In genomic region chr1:191527089-191527488, GRCm38 (mm10) we compare ENCODE assay signal across 13 mouse cellular contexts. TPM values are rescaled to one million over a fixed set of nuclear protein-coding genes. Genes with fewer than 3 reads are reported as not detected.
DNase-seq lines count a peak whose midpoint lies in the region; ATAC-seq and TF ChIP-seq lines count a peak whose summit lies in the region.
"Had no signal": no experiment of that assay in that cellular context is flagged by ENCODE, and none has a peak within 500 bp of the region (broad histone marks: within the 10 kb centered on the region; RNA-seq: fewer than 3 reads in every experiment).

No protein-coding gene starts in this region.

- no peak for ATAC-seq in forebrain, embryonic 14.5 days
- no peak for ATAC-seq in forebrain, embryonic 11.5 days (replicated peaks; ENCODE audit: low FRiP score)
- peak; percentile 49; the same call in 1 of the 2 replicates for ATAC-seq in lung, embryonic 14.5 days (ENCODE audit: insufficient read depth)
- 0 out of 2 replicates have a peak, but pooled peaks have one; percentile 19 for ATAC-seq in liver, embryonic 16.5 days (ENCODE audit: low read depth)
- ATAC-seq: activated CD4-positive, CD25-positive, alpha-beta regulatory T cell, adult 4 months; forebrain, embryonic 15.5 days had no signal

- H3K4me1 ChIP-seq in forebrain, embryonic 14.5 days (ENCODE audit: control insufficient read depth, insufficient read depth, low read length) = no peaks in the 10 kb centered on the region
- no peaks in the 10 kb centered on the region for H3K4me1 ChIP-seq in forebrain, embryonic 11.5 days (replicated peaks; ENCODE audit: control insufficient read depth, insufficient read depth, low read length)
- no peaks in the 10 kb centered on the region for H3K4me1 ChIP-seq in lung, embryonic 14.5 days (ENCODE audit: insufficient read depth)
- no peaks in the 10 kb centered on the region for H3K4me1 ChIP-seq in liver, embryonic 16.5 days (ENCODE audit: control insufficient read depth, low read depth, low read length)
- H3K4me1 ChIP-seq: forebrain, embryonic 15.5 days; hindbrain, embryonic 13.5 days; neural tube, embryonic 15.5 days had no signal

- WGBS in forebrain, embryonic 14.5 days = 90% methylated on average over 3 of the region's 3 CpGs
- WGBS in forebrain, embryonic 11.5 days = 92% methylated on average over 3 of the region's 3 CpGs
- 48% methylated on average over 3 of the region's 3 CpGs for WGBS in lung, embryonic 14.5 days
- WGBS in liver, embryonic 16.5 days (ENCODE audit: insufficient replicate concordance) = 30% methylated on average over 3 of the region's 3 CpGs

- no peaks in the 10 kb centered on the region for H3K27me3 ChIP-seq in forebrain, embryonic 14.5 days (replicated peaks; ENCODE audit: control insufficient read depth, insufficient read depth, low read length)
- H3K27me3 ChIP-seq in forebrain, embryonic 11.5 days (ENCODE audit: control insufficient read depth, insufficient read depth, low read length) = no peaks in the 10 kb centered on the region
- no peaks in the 10 kb centered on the region for H3K27me3 ChIP-seq in lung, embryonic 14.5 days (ENCODE audit: insufficient read depth, low read length)
- H3K27me3 ChIP-seq in liver, embryonic 16.5 days (ENCODE audit: control insufficient read depth, insufficient read depth, low read depth, low read length) = no peaks in the 10 kb centered on the region
- H3K27me3 ChIP-seq: forebrain, embryonic 15.5 days; hindbrain, embryonic 13.5 days; neural tube, embryonic 15.5 days had no signal

- no peaks in the 10 kb centered on the region for H3K9me3 ChIP-seq in forebrain, embryonic 14.5 days (replicated peaks; ENCODE audit: control insufficient read depth, low read length)
- H3K9me3 ChIP-seq in forebrain, embryonic 11.5 days (ENCODE audit: control insufficient read depth, low read length) = no peaks in the 10 kb centered on the region
- H3K9me3 ChIP-seq in lung, embryonic 14.5 days (ENCODE audit: low read depth, low read length) = no peaks in the 10 kb centered on the region
- H3K9me3 ChIP-seq in liver, embryonic 16.5 days (replicated peaks; ENCODE audit: control insufficient read depth, low read length) = no peaks in the 10 kb centered on the region
- H3K9me3 ChIP-seq: forebrain, embryonic 15.5 days; hindbrain, embryonic 13.5 days; neural tube, embryonic 15.5 days had no signal

- no peak overlapping the region for H3K9ac ChIP-seq in forebrain, embryonic 14.5 days (ENCODE audit: low read length)
- no peak overlapping the region for H3K9ac ChIP-seq in forebrain, embryonic 11.5 days (ENCODE audit: low read length)
- H3K9ac ChIP-seq in lung, embryonic 14.5 days = no peak overlapping the region
- no peak overlapping the region for H3K9ac ChIP-seq in liver, embryonic 16.5 days (ENCODE audit: low read depth, low read length)
- H3K9ac ChIP-seq: forebrain, embryonic 15.5 days; hindbrain, embryonic 13.5 days; neural tube, embryonic 15.5 days had no signal

- TF ChIP-seq CTCF in lung, embryonic 14.5 days (IDR thresholded peaks at IDR 0.05; ENCODE audit: low read depth) = no peak

- no peak overlapping the region for H3K27ac ChIP-seq in forebrain, embryonic 14.5 days (ENCODE audit: low read depth, low read length)
- H3K27ac ChIP-seq in forebrain, embryonic 11.5 days (ENCODE audit: low read depth, low read length) = no peak overlapping the region
- H3K27ac ChIP-seq in lung, embryonic 14.5 days (ENCODE audit: low read depth) = no peak overlapping the region
- H3K27ac ChIP-seq in liver, embryonic 16.5 days (ENCODE audit: low read length) = no peak overlapping the region
- H3K27ac ChIP-seq: forebrain, embryonic 15.5 days; hindbrain, embryonic 13.5 days; neural tube, embryonic 15.5 days had no signal

- H3K36me3 ChIP-seq in forebrain, embryonic 14.5 days (ENCODE audit: control insufficient read depth, insufficient read depth, low read length) = no peaks in the 10 kb centered on the region
- no peaks in the 10 kb centered on the region for H3K36me3 ChIP-seq in forebrain, embryonic 11.5 days (ENCODE audit: control insufficient read depth, insufficient read depth, low read length)
- no peaks in the 10 kb centered on the region for H3K36me3 ChIP-seq in lung, embryonic 14.5 days (ENCODE audit: insufficient read depth)
- no peaks in the 10 kb centered on the region for H3K36me3 ChIP-seq in liver, embryonic 16.5 days (ENCODE audit: control insufficient read depth, insufficient read depth)
- H3K36me3 ChIP-seq: forebrain, embryonic 15.5 days; hindbrain, embryonic 13.5 days; neural tube, embryonic 15.5 days had no signal

- DNase-seq in forebrain, embryonic 14.5 days (ENCODE audit: low spot score) = peak; percentile 3
- DNase-seq in forebrain, embryonic 11.5 days (ENCODE audit: low spot score) = no peak
- peak; percentile 47 for DNase-seq in lung, embryonic 14.5 days
- DNase-seq in lung, postnatal 36 days = no peak
- DNase-seq in adrenal gland, postnatal 36 days = peak; percentile 51 to 71
- no peak for DNase-seq in spleen, postnatal 36 days (ENCODE audit: low spot score in 2 of 2)
- no peak for DNase-seq in thymus, postnatal 14 days
- DNase-seq: kidney, postnatal 36 days had no signal

- H3K4me3 ChIP-seq in forebrain, embryonic 14.5 days (ENCODE audit: low read depth, low read length) = no peak overlapping the region
- no peak overlapping the region for H3K4me3 ChIP-seq in forebrain, embryonic 11.5 days (ENCODE audit: low read depth, low read length)
- H3K4me3 ChIP-seq in lung, embryonic 14.5 days (ENCODE audit: low read depth, low read length) = no peak overlapping the region
- H3K4me3 ChIP-seq in liver, embryonic 16.5 days (ENCODE audit: low read depth, low read length) = no peak overlapping the region
- H3K4me3 ChIP-seq: forebrain, embryonic 15.5 days; hindbrain, embryonic 13.5 days; neural tube, embryonic 15.5 days had no signal

- H3K4me2 ChIP-seq in forebrain, embryonic 14.5 days (ENCODE audit: low read length) = no peak overlapping the region
- H3K4me2 ChIP-seq in forebrain, embryonic 11.5 days (ENCODE audit: low read depth, low read length, severe bottlenecking) = no peak overlapping the region
- no peak overlapping the region for H3K4me2 ChIP-seq in lung, embryonic 14.5 days
- no peak overlapping the region for H3K4me2 ChIP-seq in liver, embryonic 16.5 days (ENCODE audit: low read depth, low read length)
- H3K4me2 ChIP-seq: forebrain, embryonic 15.5 days; hindbrain, embryonic 13.5 days; neural tube, embryonic 15.5 days had no signal

RNA-seq across cellular contexts. Expression of gene Dtl, which starts 48.3 kb away (rescaled TPM):
- 17.9 and 19.2 TPM in 2 replicates for polyA plus RNA-seq in forebrain, embryonic 14.5 days (2014; fragmentation: Nextera tagmentation; extraction: Ambion mirVana)
- 87.9 and 93.7 TPM in 2 replicates for polyA plus RNA-seq in forebrain, embryonic 11.5 days (2014; fragmentation: Nextera tagmentation; extraction: Ambion mirVana)
- polyA plus RNA-seq in lung, embryonic 14.5 days (2014; fragmentation: Nextera tagmentation; extraction: Ambion mirVana) = 75.6 and 75.8 TPM in 2 replicates
- total RNA-seq in adrenal gland, postnatal 36 days (2021) = 1 to 10 TPM; 2.1 to 2.5 TPM
- 25.5 and 28.5 TPM in 2 replicates for polyA plus RNA-seq in liver, embryonic 16.5 days (2015; fragmentation: Nextera tagmentation; extraction: Ambion mirVana)

RNA-seq across cellular contexts. Expression of gene Ints7, which starts 48.3 kb away (rescaled TPM):
- polyA plus RNA-seq in forebrain, embryonic 14.5 days (2014; fragmentation: Nextera tagmentation; extraction: Ambion mirVana) = 31.1 and 38.0 TPM in 2 replicates
- polyA plus RNA-seq in forebrain, embryonic 11.5 days (2014; fragmentation: Nextera tagmentation; extraction: Ambion mirVana) = 78.2 and 83.7 TPM in 2 replicates
- polyA plus RNA-seq in lung, embryonic 14.5 days (2014; fragmentation: Nextera tagmentation; extraction: Ambion mirVana) = 65.3 and 69.4 TPM in 2 replicates
- 10 to 100 TPM; 21.8 to 30.2 TPM for total RNA-seq in adrenal gland, postnatal 36 days (2021)
- polyA plus RNA-seq in liver, embryonic 16.5 days (2015; fragmentation: Nextera tagmentation; extraction: Ambion mirVana) = 17.3 and 18.9 TPM in 2 replicates

Comparison
In these comparisons a context has a peak if more than half of its experiments do, and no peak if none do; other contexts are left out.
1. DNase-seq: peak in forebrain, embryonic 14.5 days (single experiment), lung, embryonic 14.5 days (single experiment) and adrenal gland, postnatal 36 days (2 of 2); none in forebrain, embryonic 11.5 days (single experiment), lung, postnatal 36 days (single experiment), spleen, postnatal 36 days (0 of 2) and thymus, postnatal 14 days (single experiment).
2. ATAC-seq: peak in lung, embryonic 14.5 days (single experiment) and liver, embryonic 16.5 days (single experiment); none in forebrain, embryonic 14.5 days (single experiment) and forebrain, embryonic 11.5 days (single experiment).